Mouse (Mus musculus) cortical plate, adult 2 months (tissue): ENCODE data around the gene Adtrp.

ENCODE experiments used
- CTCF ChIP-seq: fragments of 200-500 bp; IDR thresholded peaks from 2 replicates; pipeline ENCODE4 v1.5.1; 2011; ENCODE audit warnings: mild to moderate bottlenecking, control low read depth, low read length; ENCODE audit not compliant: insufficient read depth; ENCODE audit errors: extremely low read depth
- POLR2A ChIP-seq: fragments of 200-500 bp; IDR thresholded peaks from 2 replicates; pipeline ENCODE4 v1.6.1; 2011; ENCODE audit warnings: mild to moderate bottlenecking, low read length, control low read depth; ENCODE audit not compliant: insufficient read depth; ENCODE audit errors: extremely low read depth

DNA sequence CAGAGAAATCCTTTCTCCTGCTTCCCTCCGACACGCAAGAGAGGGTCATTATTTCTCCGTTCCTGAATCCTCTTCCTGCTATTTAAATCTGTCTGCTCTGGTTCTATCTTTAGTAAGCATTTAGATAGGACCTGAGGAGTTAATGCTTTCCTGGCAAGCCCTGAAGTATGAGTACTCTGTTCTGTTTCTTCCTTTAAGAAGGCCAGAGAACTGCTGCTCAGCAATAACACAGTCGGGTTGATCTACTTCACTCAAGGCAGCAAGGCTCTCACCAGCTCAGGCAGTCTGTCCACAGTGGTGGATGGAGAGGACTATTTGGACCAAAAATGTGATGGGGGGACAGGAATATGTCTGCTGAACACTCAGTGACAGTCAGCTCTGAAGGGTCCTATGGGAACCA lies 39.7 kb downstream of the Adtrp start:
- no peak for TF ChIP-seq POLR2A
- no peak for TF ChIP-seq CTCF
